Mouse (Mus musculus): ENCODE data around the gene Timp2.

Gene Timp2

DNA sequence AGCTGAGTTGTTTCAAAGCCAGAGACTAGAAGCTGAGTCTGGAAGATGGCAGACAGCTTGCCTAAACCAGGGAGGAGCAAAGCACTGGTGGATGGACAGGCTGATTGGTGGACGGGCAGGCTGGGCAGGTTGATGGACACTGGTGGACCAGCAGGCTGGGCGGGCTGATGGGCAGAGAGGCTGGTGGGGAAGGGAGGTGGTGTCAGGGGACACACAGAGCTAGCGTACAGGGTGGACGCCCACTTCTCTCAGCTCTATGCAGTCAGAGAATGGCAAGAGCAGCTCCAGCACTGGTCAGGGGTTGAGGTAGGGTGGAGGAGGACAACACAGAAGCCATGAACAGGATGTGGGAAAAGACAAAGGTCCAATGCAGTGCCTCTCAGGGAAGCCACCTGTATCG, 13.7 kb upstream of the Timp2 start:
- DNase-seq (ENCODE audit: low spot score): no peak

- no peak for DNase-seq (ENCODE audit: low spot score)
These were observed 12.8 kb upstream of the Timp2 start for GRCm38 (mm10) chr11:118368330-118368729.

GRCm38 (mm10) chr11:118366559-118366958, 11.0 kb upstream of the Timp2 start:
- DNase-seq (ENCODE audit: low spot score): no peak

- DNase-seq (ENCODE audit: low spot score): no peak
These were observed 10.6 kb upstream of the Timp2 start for GRCm38 (mm10) chr11:118366108-118366507.

GRCm38 (mm10) chr11:118365171-118365570, 9.6 kb upstream of the Timp2 start:
- DNase-seq (ENCODE audit: low spot score): peak; percentile 36

DNA sequence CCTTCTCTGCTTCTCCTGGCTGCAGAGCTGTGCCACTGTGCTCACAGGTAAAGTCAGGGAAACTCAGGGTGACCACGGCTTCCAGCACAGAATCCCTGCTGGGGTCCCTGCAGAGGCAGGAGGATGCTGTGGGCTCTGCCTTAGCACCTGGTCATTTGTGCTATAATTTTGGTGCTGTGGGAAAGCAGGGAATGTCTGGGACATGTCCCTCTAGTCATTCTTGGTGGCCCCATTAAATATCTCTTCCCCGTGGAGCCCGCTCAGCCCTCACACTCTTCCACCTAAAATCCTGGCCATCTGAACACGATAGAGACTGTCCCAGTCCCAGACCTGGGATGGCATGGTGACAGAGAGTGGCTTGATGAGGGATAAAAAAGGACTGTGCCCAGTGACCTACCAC, 8.5 kb upstream of the Timp2 start:
- no peak for DNase-seq (ENCODE audit: low spot score)

- peak; percentile 54 for DNase-seq (ENCODE audit: low spot score)
These were observed 7.5 kb upstream of the Timp2 start for GRCm38 (mm10) chr11:118362971-118363518.

- DNase-seq (ENCODE audit: low spot score): no peak
These were observed 7.0 kb upstream of the Timp2 start for GRCm38 (mm10) chr11:118362501-118362900.

DNA sequence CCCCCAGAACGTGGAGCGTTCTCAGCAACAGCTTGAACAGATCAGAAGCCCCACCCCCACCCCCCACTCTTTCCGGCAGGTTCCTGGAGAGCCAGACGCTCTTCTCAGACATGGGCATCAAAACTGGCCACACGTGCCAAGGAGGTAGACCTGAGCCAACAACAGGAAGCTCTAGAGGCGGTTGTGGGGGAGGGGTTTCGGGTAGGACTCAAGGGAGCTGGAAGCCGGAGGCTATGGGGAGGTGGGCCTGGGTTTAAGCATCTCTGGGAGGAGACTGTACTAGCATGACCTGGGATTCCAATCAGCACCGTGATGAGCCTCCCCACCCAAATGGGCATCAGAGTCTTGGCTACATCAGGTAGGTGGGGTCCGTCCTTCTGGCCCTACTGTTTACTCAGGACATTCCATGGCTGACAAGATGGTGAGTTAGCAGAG, 5.4 kb upstream of the Timp2 start:
- DNase-seq (ENCODE audit: low spot score): no peak

DNA sequence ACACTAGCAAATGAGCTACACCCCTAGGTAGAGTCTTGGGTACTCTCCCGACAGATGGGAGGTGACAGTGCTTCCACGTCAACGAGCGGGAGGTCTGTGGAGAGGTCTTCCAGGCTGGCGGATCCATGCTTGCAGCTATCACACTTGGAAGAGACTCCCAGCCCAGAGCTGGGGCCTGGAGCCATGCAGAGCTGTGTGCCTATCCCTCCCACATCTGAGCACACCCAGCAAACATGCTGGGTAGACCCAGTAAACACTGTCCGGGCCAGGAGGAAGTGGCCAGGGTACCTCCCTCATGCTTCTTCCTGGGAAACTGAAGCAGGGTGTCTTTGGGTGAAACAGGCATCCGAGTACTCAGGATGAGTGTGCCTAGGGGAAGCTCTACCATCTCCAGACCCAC, 5.0 kb upstream of the Timp2 start:
- DNase-seq (ENCODE audit: low spot score): no peak

- DNase-seq (ENCODE audit: low spot score): peak; percentile 77
These were observed 335 bp downstream of the Timp2 start for GRCm38 (mm10) chr11:118355205-118355604.

DNA sequence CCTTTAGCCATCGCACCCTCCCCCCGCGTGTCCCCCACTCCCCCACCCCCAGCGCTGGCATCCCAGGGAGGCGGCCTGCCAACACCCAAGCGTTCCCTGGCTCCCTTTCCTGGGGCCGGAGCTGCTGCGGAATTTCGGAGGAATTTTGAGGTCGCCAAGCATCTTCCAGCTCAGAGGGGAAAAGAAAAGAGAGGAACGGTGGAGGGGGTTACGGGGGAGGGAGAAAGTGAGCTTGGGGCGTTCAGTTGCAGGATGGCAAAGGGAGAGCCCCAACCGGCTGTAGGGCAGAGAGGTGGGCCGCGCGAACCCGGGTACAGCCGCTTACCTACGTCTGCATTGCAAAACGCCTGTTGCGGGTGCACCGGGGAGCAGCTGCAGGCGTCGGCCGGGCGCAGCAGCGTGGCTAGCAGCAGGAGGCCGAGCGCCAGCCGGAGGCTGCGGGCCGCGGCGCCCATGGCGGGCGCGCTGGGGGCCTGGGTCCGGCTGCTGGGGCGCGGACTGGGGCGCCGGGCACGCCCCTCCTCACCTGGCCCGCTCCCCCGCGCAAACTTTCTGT, 826 bp downstream of the Timp2 start:
- DNase-seq (ENCODE audit: low spot score): peak; percentile 9

GRCm38 (mm10) chr11:118349494-118349893, 6.0 kb downstream of the Timp2 start:
- DNase-seq (ENCODE audit: low spot score): no peak

DNA sequence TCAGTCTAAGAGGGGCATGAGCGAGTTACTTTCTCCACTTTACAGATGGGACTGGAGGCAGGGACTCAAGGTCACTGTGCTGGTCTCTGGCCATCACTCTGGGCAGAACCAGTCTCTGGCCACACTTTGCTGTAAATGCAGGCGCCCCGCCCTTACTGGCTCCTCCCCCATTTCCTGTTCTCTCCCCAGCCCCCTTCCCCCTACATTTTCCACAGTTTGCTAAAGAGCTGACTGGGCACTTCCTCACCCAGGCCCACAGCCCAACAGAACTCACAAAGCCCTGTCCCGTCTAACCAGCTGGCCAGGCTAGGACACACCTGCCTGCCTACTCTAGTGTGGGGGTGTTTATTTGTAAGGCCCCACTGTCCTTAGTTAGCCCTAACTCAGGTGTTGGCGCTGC, 6.7 kb downstream of the Timp2 start:
- peak; percentile 39 for DNase-seq (ENCODE audit: low spot score)

- DNase-seq (ENCODE audit: low spot score): no peak
These were observed 7.1 kb downstream of the Timp2 start for GRCm38 (mm10) chr11:118348419-118348818.

- no peak for DNase-seq (ENCODE audit: low spot score)
These were observed 7.6 kb downstream of the Timp2 start for GRCm38 (mm10) chr11:118347911-118348310.

GRCm38 (mm10) chr11:118347391-118347790, 8.1 kb downstream of the Timp2 start:
- DNase-seq (ENCODE audit: low spot score): no peak

DNA sequence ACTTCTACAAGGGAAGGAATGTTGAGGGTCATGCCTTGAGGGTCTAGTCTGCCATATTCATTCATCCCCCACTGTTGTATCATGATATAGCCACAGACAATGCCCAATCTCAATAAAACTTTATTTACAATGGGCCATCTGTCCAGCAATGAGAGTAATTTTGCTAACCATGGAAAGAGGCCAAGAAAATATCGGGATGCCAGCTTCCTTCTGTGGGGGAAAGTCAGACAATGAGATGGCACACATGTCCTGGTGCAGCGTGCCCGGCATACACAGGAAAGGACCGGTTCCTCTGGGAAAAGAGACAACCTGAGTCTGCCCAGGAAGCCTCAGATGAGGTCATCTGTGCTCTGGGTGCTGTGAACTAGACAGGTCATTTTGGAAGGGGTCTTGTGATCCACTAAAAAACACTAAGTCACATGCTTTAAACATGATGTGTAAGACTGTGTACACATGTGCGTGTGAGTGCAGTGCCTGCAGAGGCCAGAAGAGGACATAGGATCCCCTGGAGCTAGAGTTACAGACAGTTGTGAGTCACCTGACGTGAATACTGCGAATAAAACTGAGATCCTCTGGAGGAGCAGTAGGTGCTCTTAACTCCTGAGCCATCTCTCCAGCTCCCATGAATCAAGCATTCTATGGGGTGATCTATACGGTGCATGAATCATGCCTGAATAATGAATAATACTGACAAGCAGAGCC, 9.0 kb downstream of the Timp2 start:
- no peak for DNase-seq (ENCODE audit: low spot score)

- DNase-seq (ENCODE audit: low spot score): no peak
These were observed 9.8 kb downstream of the Timp2 start for GRCm38 (mm10) chr11:118345693-118346092.

DNA sequence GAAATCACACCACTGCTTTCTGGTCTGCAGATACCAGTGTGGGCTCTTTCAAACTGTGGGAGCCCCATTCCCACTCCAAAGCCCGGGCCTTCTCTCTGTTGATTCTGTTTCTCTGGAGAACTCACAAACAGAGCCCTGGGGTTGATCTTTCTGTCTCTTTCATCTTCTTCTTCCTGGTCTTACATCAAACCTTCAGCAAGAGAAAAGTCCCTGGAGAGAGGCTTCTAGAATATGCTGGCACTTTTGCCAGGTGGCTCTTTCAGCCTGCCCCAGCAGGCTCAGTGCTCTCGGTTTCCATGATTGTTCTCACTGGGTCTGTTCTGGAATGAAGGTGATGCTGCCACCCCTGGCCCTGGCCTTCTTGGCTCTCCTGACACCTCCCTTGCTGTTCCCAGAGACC, 11.9 kb downstream of the Timp2 start:
- DNase-seq (ENCODE audit: low spot score): no peak

- DNase-seq (ENCODE audit: low spot score): no peak
These were observed 13.0 kb downstream of the Timp2 start, which contains the start of gene Cep295nl for GRCm38 (mm10) chr11:118342400-118342981. TSS of gene Cep295nl (minus strand) at chr11:118342500.

GRCm38 (mm10) chr11:118337491-118338168, 17.9 kb downstream of the Timp2 start:
- DNase-seq (ENCODE audit: low spot score): no peak

GRCm38 (mm10) chr11:118333431-118333830, 22.1 kb downstream of the Timp2 start:
- no peak for DNase-seq (ENCODE audit: low spot score)
